Mouse (Mus musculus): ENCODE measurements around the gene Defb36. TPM values are rescaled to one million over a fixed set of nuclear protein-coding genes. Genes with fewer than 3 reads are reported as not detected.
A peak's percentile ranks its signal among the peaks of the same experiment; 100 is the strongest.

The Defb36 gene
- not detected in 2 replicates for total RNA-seq (2017)

GRCm38 (mm10) chr2:152604057-152604456 is at the start of gene Defb36:
Gene Defb36, plus strand, starts transcription at chr2:152604327.
- no peak for ATAC-seq (ENCODE audit: extremely low read depth, insufficient number of reproducible peaks, low FRiP score, poor library complexity, severe bottlenecking)

GRCm38 (mm10) chr2:152556655-152557054 is 47.5 kb upstream of the Defb36 start:
- ATAC-seq (ENCODE audit: extremely low read depth, insufficient number of reproducible peaks, low FRiP score, poor library complexity, severe bottlenecking), result no peak

- ATAC-seq (ENCODE audit: extremely low read depth, insufficient number of reproducible peaks, low FRiP score, poor library complexity, severe bottlenecking), result no peak
Measured at GRCm38 (mm10) chr2:152569038-152569437, 35.1 kb upstream of the Defb36 start, which contains the start of gene Gm17416. Gene Gm17416, plus strand, starts transcription at chr2:152569338.

GRCm38 (mm10) chr2:152569881-152570280 is 34.2 kb upstream of the Defb36 start:
- ATAC-seq (ENCODE audit: extremely low read depth, insufficient number of reproducible peaks, low FRiP score, poor library complexity, severe bottlenecking), result no peak

- no peak for ATAC-seq (ENCODE audit: extremely low read depth, insufficient number of reproducible peaks, low FRiP score, poor library complexity, severe bottlenecking)
Measured at GRCm38 (mm10) chr2:152570313-152570712, 33.8 kb upstream of the Defb36 start.

GRCm38 (mm10) chr2:152572114-152572794 is 31.9 kb upstream of the Defb36 start, which contains the start of gene Defb21:
Gene Defb21, plus strand, starts transcription at chr2:152572744.
- ATAC-seq (ENCODE audit: extremely low read depth, insufficient number of reproducible peaks, low FRiP score, poor library complexity, severe bottlenecking), result no peak

GRCm38 (mm10) chr2:152573484-152573883 is 30.6 kb upstream of the Defb36 start:
- ATAC-seq (ENCODE audit: extremely low read depth, insufficient number of reproducible peaks, low FRiP score, poor library complexity, severe bottlenecking), result no peak

- ATAC-seq (ENCODE audit: extremely low read depth, insufficient number of reproducible peaks, low FRiP score, poor library complexity, severe bottlenecking), result no peak
Measured at GRCm38 (mm10) chr2:152580107-152580506, 24.0 kb upstream of the Defb36 start, which contains the start of gene Defb19. Gene Defb19, minus strand, starts transcription at chr2:152580312.

GRCm38 (mm10) chr2:152580612-152581011 is 23.5 kb upstream of the Defb36 start:
- ATAC-seq (ENCODE audit: extremely low read depth, insufficient number of reproducible peaks, low FRiP score, poor library complexity, severe bottlenecking), result no peak

GRCm38 (mm10) chr2:152586926-152587560 is 17.1 kb upstream of the Defb36 start:
- ATAC-seq (ENCODE audit: extremely low read depth, insufficient number of reproducible peaks, low FRiP score, poor library complexity, severe bottlenecking), result no peak

- ATAC-seq (ENCODE audit: extremely low read depth, insufficient number of reproducible peaks, low FRiP score, poor library complexity, severe bottlenecking), result no peak
Measured at GRCm38 (mm10) chr2:152588450-152588849, 15.7 kb upstream of the Defb36 start.

- no peak for ATAC-seq (ENCODE audit: extremely low read depth, insufficient number of reproducible peaks, low FRiP score, poor library complexity, severe bottlenecking)
Measured at GRCm38 (mm10) chr2:152589021-152589420, 15.1 kb upstream of the Defb36 start.

GRCm38 (mm10) chr2:152599299-152599698 is 4.8 kb upstream of the Defb36 start, which contains the start of gene Defb45:
Gene Defb45, minus strand, starts transcription at chr2:152599399.
- no peak for ATAC-seq (ENCODE audit: extremely low read depth, insufficient number of reproducible peaks, low FRiP score, poor library complexity, severe bottlenecking)

GRCm38 (mm10) chr2:152600076-152600475 is 4.1 kb upstream of the Defb36 start:
- ATAC-seq (ENCODE audit: extremely low read depth, insufficient number of reproducible peaks, low FRiP score, poor library complexity, severe bottlenecking), result no peak

- no peak for ATAC-seq (ENCODE audit: extremely low read depth, insufficient number of reproducible peaks, low FRiP score, poor library complexity, severe bottlenecking)
Measured at GRCm38 (mm10) chr2:152601275-152601960, 2.7 kb upstream of the Defb36 start.

GRCm38 (mm10) chr2:152607746-152608145 is 3.6 kb downstream of the Defb36 start:
- no peak for ATAC-seq (ENCODE audit: extremely low read depth, insufficient number of reproducible peaks, low FRiP score, poor library complexity, severe bottlenecking)

- no peak for ATAC-seq (ENCODE audit: extremely low read depth, insufficient number of reproducible peaks, low FRiP score, poor library complexity, severe bottlenecking)
Measured at GRCm38 (mm10) chr2:152608719-152609118, 4.6 kb downstream of the Defb36 start.

GRCm38 (mm10) chr2:152612193-152612592 is 8.1 kb downstream of the Defb36 start:
- no peak for ATAC-seq (ENCODE audit: extremely low read depth, insufficient number of reproducible peaks, low FRiP score, poor library complexity, severe bottlenecking)

- peak; percentile 48; the same call in 1 of the 2 replicates for ATAC-seq (ENCODE audit: extremely low read depth, insufficient number of reproducible peaks, low FRiP score, poor library complexity, severe bottlenecking)
Measured at GRCm38 (mm10) chr2:152615563-152615962, 11.4 kb downstream of the Defb36 start.

- no peak for ATAC-seq (ENCODE audit: extremely low read depth, insufficient number of reproducible peaks, low FRiP score, poor library complexity, severe bottlenecking)
Measured at GRCm38 (mm10) chr2:152616470-152616869, 12.3 kb downstream of the Defb36 start.
